Mouse (Mus musculus) CD4-positive, CD25-positive, alpha-beta regulatory T cell, adult 4 months (primary cell): ENCODE measurements at regions not wholly inside any gene's neighbourhood (a gene's known extent, or its start where the extent isn't known, plus 50 kb on each side); places are given as distances from the start of the nearest gene placed in this dataset.

Experiments
- ATAC-seq: one replicate; pipeline ENCODE4 v1.8.0; 2017

DNA sequence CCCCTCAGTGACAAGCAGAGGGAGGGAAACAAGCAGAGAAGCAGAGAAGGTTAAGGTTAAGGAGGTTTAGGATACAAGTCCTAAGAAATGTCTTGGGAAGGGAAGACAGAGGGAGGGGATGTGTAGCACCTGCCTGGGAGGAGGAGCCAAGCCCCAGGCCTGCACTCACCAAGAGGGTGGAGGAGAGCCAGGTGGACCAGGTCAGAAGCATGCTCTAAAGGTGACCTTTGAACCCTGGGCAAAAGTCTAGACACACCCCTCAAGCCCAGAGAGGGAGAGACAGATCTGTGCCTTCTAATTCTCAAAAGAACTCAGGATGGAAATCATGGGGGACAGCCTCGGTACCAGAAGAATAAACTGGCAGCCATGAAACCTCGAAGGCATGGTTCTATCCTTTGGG is 54.4 kb upstream of the Calm2 start:
- no peak for ATAC-seq

DNA sequence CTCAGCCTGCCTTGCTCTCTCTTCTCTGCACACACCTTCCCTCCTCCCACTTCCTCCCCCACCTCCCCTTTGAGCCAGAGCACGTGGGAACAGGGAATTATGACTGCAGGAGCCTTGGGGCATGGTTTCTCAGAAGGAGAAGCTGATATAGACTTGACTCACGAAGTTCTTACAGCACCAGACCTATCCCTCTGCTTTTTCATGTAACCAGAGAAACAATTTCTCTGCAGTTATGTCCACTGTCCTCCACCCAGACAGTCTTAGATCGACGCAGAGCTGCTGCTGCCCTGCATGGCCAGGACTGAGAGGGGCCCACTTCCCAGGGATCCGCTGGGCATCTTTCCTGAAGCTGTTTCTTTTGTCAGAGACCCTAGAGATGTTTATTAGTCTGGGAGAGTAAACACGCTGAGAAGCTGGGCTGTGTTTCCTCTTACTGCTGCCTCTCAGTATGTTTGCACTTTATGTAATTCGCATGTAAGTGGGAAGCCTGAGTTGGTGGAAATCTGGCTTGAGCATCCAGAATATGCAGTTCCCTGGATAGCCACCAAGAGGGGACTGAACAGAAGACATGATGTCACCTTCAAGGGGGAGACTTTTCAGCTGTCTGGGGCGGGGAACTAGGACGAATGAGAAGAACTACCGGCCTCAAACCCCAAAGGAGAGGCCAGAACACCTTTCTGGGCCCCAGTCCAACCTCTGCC is 55.1 kb upstream of the Calm2 start:
- ATAC-seq = no peak

DNA sequence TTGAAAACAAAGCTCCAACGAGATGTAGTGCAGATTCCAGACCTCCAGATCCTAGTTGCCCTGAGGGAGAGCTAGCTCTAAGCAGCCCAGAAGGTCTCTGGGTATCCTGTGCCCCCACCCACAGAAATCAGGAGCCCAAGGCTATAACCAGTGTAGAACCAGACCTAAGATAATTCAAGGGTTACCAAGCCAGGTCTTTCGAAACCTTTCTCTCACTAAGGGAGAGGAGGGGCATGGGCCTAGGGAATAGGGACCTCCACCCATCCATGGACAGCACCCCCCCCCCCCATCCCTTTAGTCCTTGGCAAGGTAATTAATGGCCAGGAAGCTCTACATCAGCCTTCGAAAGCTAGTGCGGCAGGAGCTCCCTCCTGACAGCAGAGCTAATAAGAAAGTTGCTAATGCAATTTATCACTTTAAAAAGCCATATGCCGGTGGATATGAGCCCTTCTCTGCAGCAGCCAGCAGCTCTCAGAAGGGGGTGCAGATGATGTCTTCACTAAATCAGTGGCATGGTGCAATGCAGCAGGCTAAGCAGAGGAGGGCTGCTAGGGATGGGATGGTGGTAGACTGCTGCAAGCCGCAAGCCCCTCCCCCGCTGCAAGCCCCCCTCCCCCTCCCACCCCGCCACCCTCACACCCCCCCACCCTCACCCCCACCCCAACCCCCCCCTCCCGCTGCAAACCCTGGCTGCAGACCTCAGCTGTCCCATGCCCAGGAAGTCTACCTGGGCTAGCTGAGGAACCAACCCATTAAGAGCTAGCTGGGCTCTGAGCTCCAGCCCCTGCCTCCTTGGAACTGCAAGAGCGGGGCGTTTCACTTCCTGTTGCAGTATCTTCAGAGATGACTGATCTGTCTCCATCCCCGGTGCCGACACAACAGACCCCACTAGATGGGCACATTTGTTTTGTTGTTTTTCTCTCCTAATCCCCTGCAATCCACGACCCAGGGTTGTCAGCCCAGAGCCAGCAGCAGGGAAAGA is 55.9 kb upstream of the Calm2 start:
- ATAC-seq = peak; percentile 41

DNA sequence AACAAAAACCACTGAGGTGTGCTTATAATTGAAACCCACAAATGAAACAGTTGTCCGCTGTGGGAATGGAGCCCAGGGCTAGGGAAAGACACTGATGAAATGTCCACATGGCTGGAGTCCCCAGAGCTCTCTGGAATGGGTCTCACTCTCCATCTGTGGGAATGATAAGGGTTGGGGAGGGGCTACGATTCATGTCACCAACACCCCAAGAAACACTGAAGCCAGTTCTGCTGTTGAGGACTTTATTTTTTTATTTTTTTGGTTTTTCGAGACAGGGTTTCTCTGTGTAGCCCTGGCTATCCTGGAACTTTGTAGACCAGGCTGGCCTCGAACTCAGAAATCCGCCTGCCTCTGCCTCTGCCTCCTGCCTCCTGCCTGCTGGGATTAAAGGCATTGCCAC is 56.8 kb upstream of the Calm2 start:
- no peak for ATAC-seq

DNA sequence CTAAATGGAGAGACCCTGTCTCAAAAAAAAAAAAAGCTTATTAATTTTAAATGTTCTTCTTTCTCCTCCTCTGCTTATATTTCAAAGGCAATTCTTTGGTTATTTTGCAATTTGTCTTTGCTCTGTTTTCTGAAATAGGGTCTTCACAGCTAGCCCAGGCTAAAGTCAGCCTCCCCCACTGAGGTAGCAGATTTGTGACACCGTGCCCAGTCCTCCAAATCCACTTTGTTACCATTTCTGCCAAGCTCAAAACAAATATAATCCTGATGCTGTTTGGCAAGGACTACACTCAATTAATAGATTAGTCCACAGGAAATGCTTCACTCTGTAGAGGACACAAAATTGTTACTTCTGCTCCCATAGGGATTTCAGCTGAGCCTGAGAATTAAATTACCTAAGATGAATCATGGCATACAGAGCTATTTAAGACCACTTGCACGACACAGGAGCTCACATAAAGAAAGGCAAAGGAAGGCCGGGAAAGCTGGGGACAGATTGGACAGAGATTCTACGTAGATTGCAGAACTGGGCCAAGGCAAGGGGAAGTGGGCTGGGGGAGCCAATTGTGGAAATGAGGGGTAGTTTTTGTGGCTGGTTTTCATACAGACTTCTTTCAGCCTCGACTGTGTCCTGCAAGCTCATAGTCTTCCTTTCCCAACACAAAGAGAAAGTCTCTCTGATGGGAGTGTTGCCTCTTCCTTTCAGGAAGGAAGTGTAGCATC is 58.4 kb upstream of the Calm2 start:
- no peak for ATAC-seq

DNA sequence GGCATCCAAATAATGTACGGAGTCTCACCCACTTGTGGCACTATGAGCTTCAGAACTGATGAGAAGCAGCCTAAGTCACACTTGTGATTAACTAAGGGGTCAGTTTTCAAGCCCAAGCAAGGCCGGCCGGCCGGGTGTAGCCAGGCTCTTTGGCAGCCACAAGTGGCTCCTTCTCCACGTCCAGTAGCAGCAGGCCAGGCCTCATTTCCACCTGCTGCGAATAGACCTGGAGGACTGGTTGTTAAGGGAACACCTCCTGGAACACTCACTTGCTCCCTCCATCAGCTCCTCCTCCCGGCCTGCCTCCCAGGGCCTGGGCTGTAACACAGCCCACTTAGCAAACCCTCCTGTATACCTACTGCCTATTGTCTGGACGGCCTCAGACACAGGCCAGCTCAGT is 61.1 kb upstream of the Calm2 start:
- no peak for ATAC-seq

DNA sequence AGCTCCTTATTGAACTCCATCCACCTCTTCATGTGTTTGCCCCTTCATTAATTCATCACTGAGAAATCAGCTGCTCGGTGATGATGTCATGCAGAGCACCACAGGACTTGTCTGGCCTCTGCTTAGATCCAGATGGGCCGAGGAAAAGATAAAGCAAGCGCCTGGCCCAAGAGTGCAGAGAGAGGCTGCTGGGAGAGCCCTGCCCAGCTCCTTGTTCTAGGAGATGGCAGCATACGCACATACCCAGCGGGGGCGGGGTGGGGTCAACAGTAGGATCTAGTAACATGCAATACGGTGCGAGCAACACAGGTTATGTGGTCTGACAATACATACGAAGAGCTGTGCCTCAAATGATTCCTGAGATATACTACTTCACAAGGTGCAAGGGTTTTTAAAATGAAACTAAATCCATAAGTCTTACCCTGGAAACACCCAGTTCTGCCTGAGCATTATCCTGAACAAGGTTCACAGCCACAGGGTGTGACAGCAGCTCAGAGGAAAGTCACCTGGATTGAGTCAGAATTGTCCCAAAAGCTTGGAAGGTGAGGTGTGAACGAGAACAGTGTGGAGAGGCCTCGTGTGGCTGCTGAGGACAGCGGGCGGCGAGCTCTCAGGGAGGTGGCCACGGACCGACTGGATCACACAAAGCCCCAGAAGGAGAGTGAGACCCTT is 62.0 kb upstream of the Calm2 start:
- ATAC-seq = no peak

DNA sequence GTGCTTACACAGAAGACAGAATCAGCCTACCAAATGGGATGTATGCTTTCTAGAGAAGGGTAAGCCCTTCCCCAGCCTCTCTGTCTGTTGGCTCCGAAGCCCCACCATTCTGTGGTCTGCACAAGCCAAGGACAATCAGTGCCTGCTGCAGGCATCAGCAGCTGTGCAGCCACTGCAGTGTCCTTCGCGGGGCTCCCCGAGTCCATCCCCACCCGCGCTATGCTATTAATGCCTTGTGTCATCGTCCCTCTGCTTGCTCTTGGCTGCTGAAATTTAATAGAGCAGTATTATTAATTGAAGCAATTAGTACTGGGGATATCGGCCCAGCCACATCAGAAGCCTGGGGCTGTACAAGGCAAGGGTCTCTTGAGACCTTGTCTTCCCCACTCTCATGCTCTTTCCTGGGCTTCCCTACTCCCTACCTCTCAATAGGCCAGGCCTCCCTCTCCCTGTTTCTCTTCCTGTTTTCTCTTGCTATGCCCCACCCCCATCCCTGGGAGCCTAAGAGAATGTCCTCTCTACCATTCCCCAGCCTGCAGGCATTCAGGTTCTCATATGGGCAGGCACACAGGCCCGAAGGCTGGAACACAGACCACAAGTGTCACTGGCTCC is 65.4 kb upstream of the Calm2 start:
- ATAC-seq = no peak

DNA sequence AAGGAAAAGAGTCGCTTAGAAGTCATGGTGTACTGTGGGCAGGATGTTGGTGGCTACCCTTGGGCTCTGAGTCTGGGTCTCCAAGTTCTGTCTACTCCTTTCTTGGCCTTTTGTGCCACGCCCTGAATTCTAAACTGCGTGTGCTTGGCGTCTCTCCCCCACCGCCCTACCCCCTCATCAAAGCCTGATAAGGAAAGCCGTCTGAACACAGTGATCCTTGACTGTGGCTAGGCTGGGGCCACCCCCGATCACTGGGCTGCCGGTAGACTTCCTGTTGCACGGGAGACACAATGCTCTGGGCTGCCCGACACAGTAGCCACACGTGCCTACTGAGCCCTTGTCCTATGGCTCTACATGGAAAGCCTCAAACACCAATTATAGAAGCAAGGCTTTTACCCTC is 67.1 kb upstream of the Calm2 start:
- ATAC-seq = peak; percentile 76

DNA sequence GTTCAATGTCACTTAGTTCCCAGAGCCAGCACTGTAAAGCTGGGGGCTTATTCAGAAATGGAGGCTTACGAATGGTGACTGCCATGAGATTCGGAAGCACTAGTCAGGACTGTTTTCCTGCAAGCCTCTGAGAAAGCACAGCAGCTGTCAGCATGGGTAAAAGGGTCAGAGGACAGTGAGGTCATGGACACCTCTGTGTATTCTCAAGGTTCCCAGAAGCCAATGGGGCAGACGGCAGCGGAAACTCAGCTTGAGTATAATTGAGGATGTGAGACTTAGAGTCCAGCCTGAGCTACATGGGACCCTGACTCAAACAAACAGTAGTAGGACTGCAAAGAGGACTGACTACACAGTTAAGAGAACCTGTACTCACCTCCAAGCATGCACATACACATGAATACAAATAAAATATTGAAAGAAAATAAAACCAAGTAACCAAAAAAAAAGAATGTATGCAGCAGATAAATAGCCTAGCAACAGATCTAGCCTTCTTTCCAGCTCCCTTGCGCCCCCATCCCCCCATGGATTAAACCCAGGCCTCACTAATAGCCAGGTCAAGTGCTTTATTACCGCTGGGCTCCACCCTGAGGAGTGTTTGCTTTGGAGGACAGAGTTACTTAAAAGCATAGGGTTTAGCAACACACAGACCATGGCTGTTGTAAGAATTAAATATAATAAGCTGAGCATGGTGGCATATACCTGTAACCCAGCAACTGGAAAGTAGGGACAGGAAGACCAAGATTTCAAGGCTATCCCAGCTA is 67.8 kb upstream of the Calm2 start:
- ATAC-seq = no peak

DNA sequence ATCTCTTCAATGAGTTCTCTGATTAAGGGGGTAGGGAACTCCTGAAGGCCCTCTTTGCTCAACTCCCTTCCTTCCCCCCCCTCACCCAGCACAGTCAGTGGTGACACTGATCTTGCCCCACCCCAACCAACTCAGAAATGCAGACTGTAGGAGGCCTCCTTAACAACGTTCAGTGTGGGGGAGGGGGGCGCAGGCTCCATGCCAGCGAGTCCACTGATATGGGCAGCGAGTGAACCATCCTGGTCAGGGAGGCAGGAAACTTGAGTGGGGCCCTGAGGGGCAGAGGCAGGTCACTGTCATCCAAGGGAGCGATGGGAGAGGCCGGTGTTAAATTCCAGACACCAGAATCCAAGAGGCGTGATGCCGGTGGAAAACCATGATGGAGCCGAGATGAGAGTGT is 70.5 kb upstream of the Calm2 start:
- no peak for ATAC-seq

DNA sequence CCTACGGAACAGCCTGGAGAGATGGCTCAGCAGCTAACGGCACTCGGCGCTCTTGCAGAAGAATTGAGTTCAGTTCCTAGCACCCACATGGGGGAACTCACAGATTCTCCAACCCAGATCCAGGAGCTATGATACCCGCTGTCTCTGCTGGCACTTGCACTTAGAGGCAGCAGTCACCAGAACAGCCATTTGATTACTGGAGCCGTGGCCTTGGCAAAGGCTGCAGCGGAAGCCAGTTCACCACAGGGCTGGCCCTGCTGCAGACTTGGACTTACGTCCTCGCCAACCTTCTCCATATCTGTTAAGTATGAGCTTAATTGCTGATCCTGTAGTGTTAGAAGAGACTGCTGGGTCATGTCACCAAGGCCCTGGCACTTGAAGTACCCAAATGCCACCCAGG is 72.7 kb upstream of the Calm2 start:
- ATAC-seq = no peak

DNA sequence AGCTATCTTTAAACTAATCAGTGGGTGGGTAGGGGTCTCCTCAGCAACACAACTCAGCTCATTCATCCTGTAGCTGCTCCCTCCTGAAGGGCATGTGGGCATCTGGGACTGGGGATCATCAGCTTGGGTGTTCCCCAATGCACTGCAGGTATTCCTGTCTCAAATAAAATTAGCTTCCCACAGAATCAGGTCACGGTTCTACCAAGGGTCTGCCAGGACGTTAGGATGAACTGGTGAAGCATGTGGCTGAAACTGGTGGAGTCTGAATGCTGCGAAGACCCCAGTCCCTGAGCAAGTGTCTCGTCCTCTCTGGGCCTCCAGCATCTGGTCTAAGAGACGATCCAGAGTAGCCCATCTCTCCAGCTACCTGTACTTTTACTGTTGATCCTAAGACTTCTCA is 74.1 kb upstream of the Calm2 start:
- ATAC-seq = no peak

DNA sequence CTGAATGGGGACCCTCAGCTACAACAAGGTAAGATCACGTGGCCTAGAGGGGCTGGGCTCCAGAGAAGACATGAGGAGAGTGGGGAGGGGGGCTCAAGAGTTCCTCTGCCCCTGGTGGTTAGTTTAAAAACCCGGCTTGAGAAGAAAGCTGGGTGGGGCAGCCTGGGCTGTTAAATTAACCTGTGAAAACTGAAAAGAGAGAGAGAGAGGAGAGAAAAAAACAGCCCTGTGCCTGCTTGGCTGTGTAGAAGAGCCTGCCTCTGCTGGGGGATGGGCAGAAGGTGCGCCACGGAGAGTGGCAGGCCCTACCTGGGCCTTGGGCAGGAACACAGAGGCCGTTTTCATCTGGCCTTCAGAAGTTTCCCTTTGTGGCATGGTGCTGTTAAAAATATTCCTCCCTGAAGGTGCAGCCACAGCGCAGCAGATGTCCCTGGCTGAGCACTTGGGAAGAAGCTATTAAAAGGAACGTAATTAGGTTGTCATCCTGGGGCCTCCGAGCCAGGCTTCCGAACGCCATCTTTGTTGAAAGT is 75.0 kb upstream of the Calm2 start:
- no peak for ATAC-seq

DNA sequence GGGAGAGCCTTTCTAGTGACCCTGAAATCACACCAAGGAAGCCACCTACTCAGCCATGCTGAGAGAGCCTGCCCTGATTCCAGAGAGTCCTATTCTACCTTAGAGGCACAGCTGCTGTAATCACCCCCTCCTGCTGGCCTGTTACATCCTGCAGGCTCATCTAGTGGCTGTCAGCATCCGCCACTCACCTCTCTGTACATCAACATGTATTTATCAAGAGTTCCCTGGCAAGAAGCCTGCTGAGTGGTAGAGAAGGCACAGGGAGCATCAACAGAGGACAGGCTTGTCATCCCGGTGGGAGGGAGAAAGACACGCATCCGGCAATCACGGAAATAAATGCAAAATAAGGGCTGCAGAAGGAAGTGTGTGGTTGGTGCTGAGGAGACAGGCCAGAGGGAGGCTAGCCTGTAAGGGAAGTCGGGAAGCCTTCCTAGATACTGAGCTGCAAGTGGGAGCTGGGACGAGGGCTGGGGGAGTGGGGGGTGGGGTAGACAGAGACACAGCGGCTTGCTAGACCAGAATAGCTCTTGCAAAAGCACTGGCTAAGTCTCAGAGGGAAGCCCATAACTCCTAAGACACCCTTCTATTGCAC is 75.9 kb upstream of the Calm2 start:
- no peak for ATAC-seq

DNA sequence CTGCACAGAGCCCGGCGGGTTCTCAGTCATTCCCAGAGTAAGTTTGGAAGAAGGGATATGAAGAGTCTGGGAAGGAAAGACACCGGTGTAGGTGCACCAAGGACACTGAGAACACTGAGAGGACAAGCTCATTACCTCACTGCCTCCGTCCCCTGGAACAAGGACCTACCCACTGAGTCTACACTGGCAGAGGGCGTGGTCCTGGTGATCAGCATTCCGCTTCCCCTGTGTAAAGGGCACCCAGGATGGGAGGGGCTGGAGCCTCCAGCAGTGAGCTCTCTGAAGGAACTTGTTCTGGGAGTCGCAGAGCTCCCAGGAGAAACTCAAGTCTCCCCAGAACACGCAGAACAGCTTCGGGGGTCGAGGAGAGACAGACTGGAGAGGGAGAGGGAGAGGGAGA is 76.9 kb upstream of the Calm2 start:
- ATAC-seq = no peak

DNA sequence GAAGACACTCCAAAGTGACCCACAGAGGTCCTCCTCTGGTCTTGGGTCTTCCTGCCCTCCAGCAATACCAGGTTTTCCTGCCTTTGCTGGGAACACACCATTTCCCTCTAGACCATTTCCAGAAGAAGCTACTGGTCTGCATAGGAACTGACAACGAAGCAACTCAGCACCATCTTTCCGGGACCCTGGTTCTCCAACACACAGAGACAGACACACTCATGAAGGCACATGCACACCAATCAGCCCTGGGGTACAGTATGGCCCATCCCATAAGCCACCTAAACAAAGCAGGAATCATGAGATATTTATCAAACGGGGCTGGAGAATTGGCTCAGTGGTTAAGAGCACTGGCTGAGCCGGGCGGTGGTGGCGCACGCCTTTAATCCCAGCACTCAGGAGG is 80.4 kb upstream of the Calm2 start:
- no peak for ATAC-seq

DNA sequence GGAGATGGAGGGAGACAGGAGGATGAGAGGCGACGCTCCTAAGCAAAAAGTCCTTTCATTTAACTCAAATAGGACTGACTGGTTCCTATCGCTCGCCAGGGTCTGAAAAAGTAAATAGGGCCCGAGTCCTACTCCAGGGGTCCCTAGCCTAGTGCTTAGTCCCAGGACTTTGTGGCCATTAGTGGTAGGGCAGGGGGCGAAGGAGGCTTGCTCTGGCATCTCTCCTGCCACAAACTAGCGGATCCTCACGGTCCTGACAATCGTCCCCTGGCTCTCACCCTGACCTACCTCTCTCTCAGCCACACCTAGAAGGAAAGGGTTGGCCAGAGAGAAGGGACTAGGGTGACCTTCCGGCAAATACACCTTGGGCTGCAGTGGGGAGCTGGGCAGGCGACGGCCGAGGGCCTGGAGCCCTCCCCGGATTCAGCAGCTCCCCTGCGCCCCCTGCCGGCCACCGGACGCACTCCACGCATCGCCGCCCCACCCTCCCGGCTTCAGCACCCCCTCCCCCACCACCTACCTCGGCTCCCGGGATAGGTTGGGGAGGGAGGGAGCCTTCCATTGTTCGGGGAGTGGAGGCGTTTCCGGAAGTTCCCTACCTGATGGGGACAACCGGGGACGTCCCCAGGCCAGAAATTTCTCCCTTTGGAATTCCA is 83.6 kb upstream of the Calm2 start:
- peak; percentile 68 for ATAC-seq

DNA sequence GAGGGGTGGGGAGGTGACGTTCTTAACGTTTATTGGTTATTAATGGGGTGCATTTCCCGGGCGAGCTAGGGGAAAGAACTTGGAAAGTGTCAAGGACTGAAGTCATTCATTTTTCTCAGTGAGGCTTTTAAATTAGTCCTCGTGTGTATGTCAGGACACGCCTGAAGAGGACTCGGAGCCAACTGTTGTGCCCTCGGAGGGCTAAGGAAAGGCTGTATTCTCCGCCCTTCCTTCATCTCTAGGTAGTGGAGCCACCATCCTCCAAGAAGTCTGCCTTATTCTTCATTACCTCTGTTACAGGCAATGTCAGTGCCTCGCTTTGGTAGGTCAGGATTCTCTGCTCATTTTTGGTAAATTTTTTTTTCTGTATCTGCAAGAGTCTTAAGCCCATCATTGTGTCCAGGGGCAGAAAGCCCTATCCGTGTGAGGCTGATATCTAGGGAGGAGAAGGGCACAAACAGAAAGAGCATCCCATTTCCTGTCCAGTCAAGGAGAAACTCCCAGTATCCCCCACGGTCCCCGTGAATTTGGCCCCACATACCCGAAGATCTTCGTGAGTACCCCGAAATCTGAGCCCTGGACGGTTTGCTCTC is 84.2 kb upstream of the Calm2 start:
- ATAC-seq = no peak
